Mouse (Mus musculus): ENCODE data around the gene Gm17783. TPM values are rescaled to one million over a fixed set of nuclear protein-coding genes. Genes with fewer than 3 reads are reported as not detected.
"Not testable (repeated sequence)": the region's sequence is repeated elsewhere in the genome, so short reads cannot be mapped to it uniquely, and the experiment has no call there.

Gm17783 gene
- polyA plus RNA-seq, 1 experiment from 2014 or later: not detected

DNA sequence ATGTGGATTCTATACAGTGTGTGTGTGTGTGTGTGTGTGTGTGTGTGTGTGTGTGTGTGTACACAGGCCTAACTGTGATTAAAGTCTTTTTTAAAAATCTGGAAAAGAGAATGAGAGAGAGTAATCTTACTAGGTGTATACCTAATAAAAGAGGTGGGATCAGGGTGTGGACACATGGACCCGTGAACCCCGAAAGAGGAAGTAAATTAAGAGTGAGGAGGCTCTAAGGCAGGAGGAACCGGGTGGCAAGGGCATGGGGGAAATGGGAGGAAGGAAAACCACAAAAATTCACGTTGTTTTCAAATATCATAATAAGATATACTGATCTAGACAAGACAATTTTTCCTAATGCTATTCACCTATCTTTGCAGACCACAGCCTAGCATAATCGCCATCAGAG, 6.3 kb downstream of the Gm17783 start:
- WGBS (ENCODE audit: insufficient replicate concordance): 25% methylated on average over 5 of the region's 5 CpGs
- Histone ChIP-seq H3K4me2 (ENCODE audit: low read depth, low read length) (no peak overlapping the region), H3K9me3 (replicated peaks; ENCODE audit: control insufficient read depth, low read length) (no peaks in the 10 kb centered on the region), H3K27ac (ENCODE audit: low read length) (no peak overlapping the region), H3K27me3 (ENCODE audit: control insufficient read depth, insufficient read depth, low read depth, low read length) (no peaks in the 10 kb centered on the region), H3K9ac (ENCODE audit: low read depth, low read length) (no peak overlapping the region), H3K4me3 (ENCODE audit: low read depth, low read length) (no peak overlapping the region), H3K36me3 (ENCODE audit: control insufficient read depth, insufficient read depth) (no peaks in the 10 kb centered on the region), H3K4me1 (ENCODE audit: control insufficient read depth, low read depth, low read length) (no peaks in the 10 kb centered on the region)
- no peak for ATAC-seq (ENCODE audit: low read depth)

DNA sequence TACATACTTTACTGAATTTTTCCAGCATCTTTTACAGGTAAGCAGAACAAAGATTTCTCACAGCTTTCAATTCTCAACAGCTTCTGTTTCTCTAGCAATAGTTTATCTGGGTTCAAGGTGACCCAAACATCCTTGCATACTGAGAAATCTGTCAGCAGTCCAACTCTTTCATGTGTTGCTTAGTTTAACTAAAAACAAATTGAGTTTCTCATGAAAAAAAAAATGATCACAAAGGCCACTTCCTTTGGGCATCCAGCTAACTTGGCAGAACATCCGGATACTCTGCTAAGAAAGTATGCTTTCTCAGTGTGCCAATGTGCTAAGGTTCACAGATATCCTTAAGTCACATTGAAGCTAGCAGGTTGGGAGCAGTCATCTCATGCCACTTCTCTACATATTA, 36.5 kb downstream of the Gm17783 start:
- Histone ChIP-seq H3K9ac (ENCODE audit: low read depth, low read length) (no peak overlapping the region), H3K27ac (ENCODE audit: low read length) (no peak overlapping the region), H3K4me1 (ENCODE audit: control insufficient read depth, low read depth, low read length) (no peaks in the 10 kb centered on the region), H3K4me3 (ENCODE audit: low read depth, low read length) (no peak overlapping the region), H3K4me2 (ENCODE audit: low read depth, low read length) (no peak overlapping the region), H3K9me3 (replicated peaks; ENCODE audit: control insufficient read depth, low read length) (no peaks in the 10 kb centered on the region), H3K36me3 (ENCODE audit: control insufficient read depth, insufficient read depth) (no peaks in the 10 kb centered on the region), H3K27me3 (ENCODE audit: control insufficient read depth, insufficient read depth, low read depth, low read length) (no peaks in the 10 kb centered on the region)
- WGBS (ENCODE audit: insufficient replicate concordance): 55% methylated on average over 1 of the region's 1 CpGs
- no peak for ATAC-seq (ENCODE audit: low read depth)

DNA sequence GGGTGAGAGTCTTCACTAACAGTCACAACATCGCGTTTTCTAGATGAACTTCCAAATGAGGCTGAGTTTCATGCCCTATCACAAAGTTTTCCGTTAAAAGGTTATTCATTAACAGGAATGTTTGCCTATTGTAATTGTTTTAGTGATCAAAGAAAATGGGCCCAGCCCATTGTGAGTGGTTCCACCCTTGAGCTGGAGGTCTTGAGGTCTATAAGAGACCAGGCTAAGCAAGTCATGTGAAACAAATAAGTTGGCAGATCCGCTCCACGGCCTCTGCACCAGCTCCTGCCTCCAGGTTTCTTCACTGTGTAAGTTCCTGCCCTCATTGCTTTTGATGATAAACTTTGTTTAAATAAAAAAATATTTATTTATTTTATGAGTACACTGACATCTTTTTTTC, 38.9 kb downstream of the Gm17783 start, which contains the start of gene Gm609:
Gene Gm609, minus strand, starts transcription at position 43 of the 400 bp plus-strand sequence.
- Histone ChIP-seq H3K36me3 (ENCODE audit: control insufficient read depth, insufficient read depth) (no peaks in the 10 kb centered on the region), H3K9me3 (replicated peaks; ENCODE audit: control insufficient read depth, low read length) (no peaks in the 10 kb centered on the region), H3K4me1 (ENCODE audit: control insufficient read depth, low read depth, low read length) (no peaks in the 10 kb centered on the region), H3K27ac (ENCODE audit: low read length) (no peak within 1 kb of the TSS), H3K4me2 (ENCODE audit: low read depth, low read length) (no peak within 1 kb of the TSS), H3K4me3 (ENCODE audit: low read depth, low read length) (no peak within 1 kb of the TSS), H3K9ac (ENCODE audit: low read depth, low read length) (no peak within 1 kb of the TSS), H3K27me3 (ENCODE audit: control insufficient read depth, insufficient read depth, low read depth, low read length) (no peaks in the 10 kb centered on the region)
- no peak for ATAC-seq (ENCODE audit: low read depth)
- WGBS (ENCODE audit: insufficient replicate concordance): 62% methylated on average over 5 of the region's 5 CpGs

DNA sequence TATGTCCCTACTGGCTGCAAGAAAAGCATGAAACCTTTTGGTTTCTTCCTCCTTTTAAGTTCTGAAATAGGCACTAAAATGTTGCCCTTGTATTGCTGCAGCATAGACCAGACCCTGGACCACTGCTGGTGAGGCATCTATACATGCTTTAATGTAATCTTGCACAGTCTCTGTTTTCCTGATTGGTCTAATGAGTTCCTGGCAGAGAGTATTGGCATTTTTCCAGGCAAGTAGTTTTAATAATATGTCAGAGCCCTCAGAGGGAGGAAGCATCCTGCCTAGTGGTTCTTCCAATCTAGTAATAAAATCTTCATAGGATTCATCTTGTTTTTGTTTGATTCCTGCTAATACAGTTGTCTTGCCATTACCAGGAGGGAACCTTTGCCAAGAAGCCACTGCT, 54.9 kb downstream of the Gm17783 start:
- no peak overlapping the region for H3K4me3 ChIP-seq (ENCODE audit: low read depth, low read length)
- no peaks in the 10 kb centered on the region for H3K4me1 ChIP-seq (ENCODE audit: control insufficient read depth, low read depth, low read length)
- no peak overlapping the region for H3K4me2 ChIP-seq (ENCODE audit: low read depth, low read length)
- no peaks in the 10 kb centered on the region for H3K36me3 ChIP-seq (ENCODE audit: control insufficient read depth, insufficient read depth)
- H3K9ac ChIP-seq (ENCODE audit: low read depth, low read length): no peak overlapping the region
- no peaks in the 10 kb centered on the region for H3K27me3 ChIP-seq (ENCODE audit: control insufficient read depth, insufficient read depth, low read depth, low read length)
- no peak overlapping the region for H3K27ac ChIP-seq (ENCODE audit: low read length)
- ATAC-seq (ENCODE audit: low read depth): no peak
- H3K9me3 ChIP-seq (replicated peaks; ENCODE audit: control insufficient read depth, low read length): no peaks in the 10 kb centered on the region

DNA sequence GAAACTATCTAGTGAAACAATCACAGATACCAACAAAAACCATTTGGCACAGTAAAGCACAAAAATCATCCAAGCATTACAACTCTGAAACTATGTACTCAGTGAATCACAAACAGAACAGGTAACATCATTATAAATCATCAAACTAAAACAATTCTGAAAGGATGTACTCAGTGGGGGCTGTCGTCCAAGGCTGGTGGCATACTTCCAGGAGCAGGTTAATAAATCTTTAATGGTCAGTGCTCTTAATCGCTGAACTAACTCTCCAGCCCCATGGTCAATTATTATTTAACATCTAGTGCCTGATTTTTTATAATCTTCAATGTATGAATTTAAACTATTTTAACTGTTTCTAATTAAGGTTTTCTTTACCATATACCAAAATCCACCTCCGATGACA, 60.0 kb downstream of the Gm17783 start:
- not testable (repeated sequence) for H3K4me2 ChIP-seq (ENCODE audit: low read depth, low read length); ATAC-seq (ENCODE audit: low read depth); H3K4me1 ChIP-seq (ENCODE audit: control insufficient read depth, low read depth, low read length); H3K27me3 ChIP-seq (ENCODE audit: control insufficient read depth, insufficient read depth, low read depth, low read length); H3K9me3 ChIP-seq (replicated peaks; ENCODE audit: control insufficient read depth, low read length); H3K36me3 ChIP-seq (ENCODE audit: control insufficient read depth, insufficient read depth); H3K9ac ChIP-seq (ENCODE audit: low read depth, low read length); H3K27ac ChIP-seq (ENCODE audit: low read length); H3K4me3 ChIP-seq (ENCODE audit: low read depth, low read length)
- 66% methylated on average over 3 of the region's 3 CpGs for WGBS (ENCODE audit: insufficient replicate concordance)

Other genes with a start within 250 kb of the Gm17783 start
- 0.67 and 0.72 TPM in 2 replicates for gene Cd200, start 123.0 kb downstream of the Gm17783 start, polyA plus RNA-seq (2015; fragmentation: Nextera tagmentation; extraction: Ambion mirVana)
- 0.04 and 0.05 TPM in 2 replicates for gene Gm609, start 39.1 kb downstream of the Gm17783 start, polyA plus RNA-seq (2015; fragmentation: Nextera tagmentation; extraction: Ambion mirVana)
- not detected in 2 replicates for gene Slc9c1, start 3.3 kb upstream of the Gm17783 start, polyA plus RNA-seq (2015; fragmentation: Nextera tagmentation; extraction: Ambion mirVana)
- 1.8 and 1.9 TPM in 2 replicates for gene Gcsam, start 78.3 kb upstream of the Gm17783 start, polyA plus RNA-seq (2015; fragmentation: Nextera tagmentation; extraction: Ambion mirVana)
- gene BC016579, start 122.0 kb upstream of the Gm17783 start, polyA plus RNA-seq (2015; fragmentation: Nextera tagmentation; extraction: Ambion mirVana): 0.27 and 0.32 TPM in 2 replicates
- gene Tmprss7, start 161.6 kb upstream of the Gm17783 start, polyA plus RNA-seq (2015; fragmentation: Nextera tagmentation; extraction: Ambion mirVana): 0.11 and 0.13 TPM in 2 replicates
- 0.09 and 0.26 TPM in 2 replicates for gene Tagln3, start 192.6 kb upstream of the Gm17783 start, polyA plus RNA-seq (2015; fragmentation: Nextera tagmentation; extraction: Ambion mirVana)
- 13.6 and 15.5 TPM in 2 replicates for gene Abhd10, start 210.9 kb upstream of the Gm17783 start, polyA plus RNA-seq (2015; fragmentation: Nextera tagmentation; extraction: Ambion mirVana)

Measured in liver, embryonic 16.5 days (tissue).